Mouse (Mus musculus) testis, adult 2 months (tissue): ENCODE results near the gene Fblim1. TPM values are rescaled to one million over a fixed set of nuclear protein-coding genes. Genes with fewer than 3 reads are reported as not detected.

Experiments
- H3K27ac ChIP-seq: fragments of 200-500 bp; 2 replicates; pipeline ENCODE4 v1.5.1; 2012; ENCODE audit warnings: low read depth, low read length; ENCODE audit not compliant: control insufficient read depth, insufficient read depth
- H3K27me3 ChIP-seq: fragments of 200-500 bp; 2 replicates; pipeline ENCODE4 v1.6.1; 2012; ENCODE audit warnings: mild to moderate bottlenecking, low read length, moderate library complexity; ENCODE audit not compliant: control insufficient read depth, insufficient read depth
- H3K36me3 ChIP-seq: fragments of 200-500 bp; 2 replicates; pipeline ENCODE4 v1.6.1; 2012; ENCODE audit warnings: mild to moderate bottlenecking, low read length; ENCODE audit not compliant: control insufficient read depth, insufficient read depth
- H3K4me1 ChIP-seq: fragments of 200-500 bp; 2 replicates; pipeline ENCODE4 v1.6.1; 2012; ENCODE audit warnings: low read length; ENCODE audit not compliant: control insufficient read depth, insufficient read depth
- H3K4me3 ChIP-seq: fragments of 200-500 bp; 2 replicates; pipeline ENCODE4 v1.5.1; 2012; ENCODE audit warnings: low read depth, mild to moderate bottlenecking, low read length, moderate library complexity, mixed read lengths; ENCODE audit not compliant: control insufficient read depth
- CTCF ChIP-seq: fragments of 200-500 bp; IDR thresholded peaks from 2 replicates; pipeline ENCODE4 v1.5.1; 2012; ENCODE audit warnings: low read depth, mild to moderate bottlenecking, inconsistent platforms, low read length, moderate library complexity; ENCODE audit not compliant: control insufficient read depth, insufficient read depth, insufficient replicate concordance
- POLR2A ChIP-seq: fragments of 200-500 bp; IDR thresholded peaks from 2 replicates; pipeline ENCODE4 v1.6.1; 2012; ENCODE audit warnings: low read depth, mild to moderate bottlenecking, inconsistent platforms, low read length, moderate library complexity; ENCODE audit not compliant: control insufficient read depth
- polyA plus RNA-seq: library from polyadenylated mRNA; depleted of rRNA; stranded (reverse); fragments of >200 nt; gene quantifications from 2 replicates; pipeline ENCODE4 v1.2.3, GENCODE M21; 2012

Fblim1 gene
- polyA plus RNA-seq, 1 experiment, result 3.1 TPM

DNA sequence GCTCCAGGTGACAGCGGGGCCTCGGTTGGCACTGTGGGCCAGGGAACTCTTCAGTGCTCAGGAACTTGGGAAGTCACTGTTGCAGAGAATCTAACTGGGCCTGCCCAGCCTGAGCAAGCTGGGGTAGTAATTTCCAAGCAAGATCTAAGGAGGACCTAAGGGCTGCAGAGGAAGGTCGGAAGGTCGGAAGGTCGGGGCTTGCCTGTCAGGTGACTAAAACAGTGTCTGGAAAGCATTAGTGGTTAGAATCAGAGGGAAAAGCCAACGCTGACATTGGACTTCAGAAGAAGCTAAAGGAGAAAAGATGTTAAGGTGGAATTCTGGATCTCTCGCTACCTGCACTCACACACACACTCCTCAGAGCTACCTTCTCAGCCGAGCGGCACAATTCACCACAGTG lies 30.1 kb upstream of the Fblim1 start:
- Histone ChIP-seq H3K27ac (no peak overlapping the region), H3K4me3 (no peak overlapping the region), H3K27me3 (no peaks in the 10 kb centered on the region), H3K4me1 (peaks cover 11% of the 10 kb centered on the region), H3K36me3 (no peaks in the 10 kb centered on the region; the same call in none of the 2 replicates)
- TF ChIP-seq CTCF (no peak), POLR2A (no peak)

DNA sequence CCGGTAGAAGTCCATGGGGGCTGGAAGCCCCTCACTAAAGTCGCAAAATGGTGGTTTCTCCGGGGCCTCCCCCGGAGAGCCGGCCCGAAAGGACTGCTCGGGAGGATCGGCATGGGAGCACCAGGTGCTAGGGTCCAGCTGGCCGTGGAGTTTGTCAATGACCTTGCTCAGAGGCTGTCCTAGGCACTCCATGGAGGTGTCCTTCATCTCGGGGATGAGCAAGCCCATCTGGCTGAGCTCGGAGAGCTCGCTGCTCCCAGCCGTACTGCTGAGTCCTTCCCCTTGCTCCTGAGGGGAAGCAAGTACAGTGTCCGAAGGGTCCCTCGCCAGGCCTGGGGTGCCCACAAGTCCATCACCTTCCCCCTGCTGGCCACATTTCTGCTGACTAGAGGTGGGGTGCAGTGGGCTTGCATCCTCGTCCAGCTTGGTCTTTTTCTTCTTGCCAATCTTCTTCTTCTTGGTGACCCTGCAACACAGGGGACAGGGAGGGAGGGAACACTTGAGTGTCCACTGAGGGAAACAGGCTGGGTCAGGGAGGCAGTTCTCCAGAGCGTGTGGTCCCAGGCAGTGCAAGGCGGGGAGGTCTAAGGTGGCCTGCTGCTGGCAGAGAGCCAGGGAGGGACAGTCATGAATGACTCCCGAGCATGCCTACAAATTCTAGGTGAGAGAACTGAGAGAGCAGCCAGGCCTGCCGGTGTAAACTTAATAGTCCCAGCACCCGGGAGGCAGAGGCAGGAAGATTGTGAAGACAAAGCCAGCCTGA lies 26.4 kb upstream of the Fblim1 start:
- H3K4me1 ChIP-seq, result peaks cover 22% of the 10 kb centered on the region
- H3K27me3 ChIP-seq, result no peaks in the 10 kb centered on the region
- no peak overlapping the region for H3K4me3 ChIP-seq
- TF ChIP-seq POLR2A (no peak), CTCF (no peak)
- H3K36me3 ChIP-seq, result no peaks in the 10 kb centered on the region; the same call in 1 of the 2 replicates
- no peak overlapping the region for H3K27ac ChIP-seq

DNA sequence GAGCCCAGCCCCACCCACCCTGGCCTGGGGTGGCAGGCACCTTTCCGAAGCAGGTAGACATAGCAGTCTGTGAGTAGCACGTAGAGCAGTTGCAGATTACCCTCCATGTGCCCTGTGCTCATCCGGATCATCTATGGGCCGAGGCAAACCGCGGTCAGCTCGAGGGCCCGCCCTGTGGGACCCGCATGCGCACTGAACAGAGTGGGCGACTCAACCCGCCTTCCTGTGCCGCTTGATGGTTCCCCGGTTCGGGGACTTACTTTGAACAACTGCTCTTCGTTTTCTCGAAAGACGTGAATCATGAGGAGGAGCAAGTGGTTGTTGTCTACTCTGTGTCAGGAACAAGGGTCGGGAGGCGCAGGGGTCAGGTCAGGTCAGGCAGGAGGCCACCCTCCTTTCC lies 25.4 kb upstream of the Fblim1 start:
- no peak overlapping the region for H3K4me3 ChIP-seq
- no peaks in the 10 kb centered on the region; the same call in 1 of the 2 replicates for H3K36me3 ChIP-seq
- peaks cover 22% of the 10 kb centered on the region for H3K4me1 ChIP-seq
- no peaks in the 10 kb centered on the region for H3K27me3 ChIP-seq
- TF ChIP-seq POLR2A, result no peak
- no peak for TF ChIP-seq CTCF
- H3K27ac ChIP-seq, result no peak overlapping the region

DNA sequence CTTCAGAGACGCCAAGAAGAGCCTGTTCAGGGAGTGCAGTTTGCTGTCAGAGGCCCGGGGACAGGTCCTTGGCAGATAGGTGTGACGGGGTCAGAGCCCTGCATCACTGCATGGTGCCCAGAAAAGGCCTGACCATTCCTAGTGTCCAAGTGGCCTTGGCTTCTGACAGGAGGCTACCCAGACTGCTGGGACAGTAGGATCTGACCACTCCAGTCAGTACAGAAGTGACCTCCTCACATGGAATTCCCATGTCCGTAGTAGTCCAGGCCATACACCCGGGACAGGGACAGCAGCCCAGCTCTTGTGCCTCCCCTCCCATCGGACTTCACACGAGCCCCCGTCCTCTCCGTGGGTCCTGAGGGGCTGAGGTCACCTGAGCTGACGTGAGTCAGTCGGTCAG lies 24.1 kb upstream of the Fblim1 start:
- Histone ChIP-seq H3K27ac (no peak overlapping the region), H3K36me3 (no peaks in the 10 kb centered on the region; the same call in 1 of the 2 replicates), H3K4me3 (peak overlapping the region; percentile 12; the same call in 1 of the 2 replicates), H3K27me3 (no peaks in the 10 kb centered on the region), H3K4me1 (peaks cover 22% of the 10 kb centered on the region)
- TF ChIP-seq POLR2A (no peak), CTCF (no peak)

DNA sequence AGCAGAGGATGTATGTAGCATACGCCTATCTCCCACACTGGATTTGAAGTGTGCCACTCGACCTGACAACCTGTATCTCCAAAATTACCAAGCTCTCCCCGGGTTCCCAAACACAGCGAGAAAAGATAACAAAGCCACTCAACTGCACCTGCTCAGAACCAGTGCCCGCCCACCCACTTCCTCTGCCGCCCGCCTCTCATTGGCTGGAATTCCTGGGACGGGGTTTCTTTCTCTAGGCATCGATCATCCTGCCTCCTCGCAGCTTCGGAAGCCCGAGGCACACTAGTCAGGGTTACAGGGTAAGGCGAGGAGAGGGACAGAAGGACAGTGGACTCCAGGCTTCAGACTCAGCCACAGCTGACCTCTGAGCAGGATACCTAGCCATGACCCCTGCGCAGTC lies 22.8 kb upstream of the Fblim1 start:
- peak overlapping the region; percentile 75 for H3K4me3 ChIP-seq
- H3K27ac ChIP-seq, result peak overlapping the region; percentile 55; the same call in 1 of the 2 replicates
- H3K4me1 ChIP-seq, result peaks cover 22% of the 10 kb centered on the region
- H3K36me3 ChIP-seq, result no peaks in the 10 kb centered on the region; the same call in 1 of the 2 replicates
- TF ChIP-seq POLR2A (no peak), CTCF (no peak)
- H3K27me3 ChIP-seq, result no peaks in the 10 kb centered on the region

DNA sequence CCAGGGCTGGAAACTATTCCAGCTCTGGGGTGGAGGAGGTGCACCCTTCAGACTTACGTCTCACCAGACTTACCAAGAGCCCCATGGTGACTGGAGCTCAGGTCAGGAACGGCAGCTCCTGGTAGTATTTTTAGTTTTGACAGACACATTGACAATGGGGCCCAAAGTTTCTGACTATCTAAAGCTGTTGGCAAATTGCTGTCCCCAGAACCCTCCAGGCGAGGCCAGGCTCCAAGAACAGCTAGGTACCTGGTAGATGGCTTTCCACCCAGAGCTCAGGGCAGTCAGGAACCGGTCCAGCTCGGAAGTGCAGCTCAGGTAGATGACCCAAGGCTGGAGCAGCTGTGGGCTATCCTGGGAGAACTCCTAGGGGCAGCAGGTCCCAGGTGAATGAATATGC lies 21.6 kb upstream of the Fblim1 start:
- no peak overlapping the region for H3K27ac ChIP-seq
- no peak overlapping the region; the same call in 1 of the 2 replicates for H3K4me3 ChIP-seq
- TF ChIP-seq POLR2A (no peak), CTCF (no peak)
- H3K4me1 ChIP-seq, result peaks cover 21% of the 10 kb centered on the region
- H3K36me3 ChIP-seq, result no peaks in the 10 kb centered on the region; the same call in 1 of the 2 replicates
- H3K27me3 ChIP-seq, result no peaks in the 10 kb centered on the region

DNA sequence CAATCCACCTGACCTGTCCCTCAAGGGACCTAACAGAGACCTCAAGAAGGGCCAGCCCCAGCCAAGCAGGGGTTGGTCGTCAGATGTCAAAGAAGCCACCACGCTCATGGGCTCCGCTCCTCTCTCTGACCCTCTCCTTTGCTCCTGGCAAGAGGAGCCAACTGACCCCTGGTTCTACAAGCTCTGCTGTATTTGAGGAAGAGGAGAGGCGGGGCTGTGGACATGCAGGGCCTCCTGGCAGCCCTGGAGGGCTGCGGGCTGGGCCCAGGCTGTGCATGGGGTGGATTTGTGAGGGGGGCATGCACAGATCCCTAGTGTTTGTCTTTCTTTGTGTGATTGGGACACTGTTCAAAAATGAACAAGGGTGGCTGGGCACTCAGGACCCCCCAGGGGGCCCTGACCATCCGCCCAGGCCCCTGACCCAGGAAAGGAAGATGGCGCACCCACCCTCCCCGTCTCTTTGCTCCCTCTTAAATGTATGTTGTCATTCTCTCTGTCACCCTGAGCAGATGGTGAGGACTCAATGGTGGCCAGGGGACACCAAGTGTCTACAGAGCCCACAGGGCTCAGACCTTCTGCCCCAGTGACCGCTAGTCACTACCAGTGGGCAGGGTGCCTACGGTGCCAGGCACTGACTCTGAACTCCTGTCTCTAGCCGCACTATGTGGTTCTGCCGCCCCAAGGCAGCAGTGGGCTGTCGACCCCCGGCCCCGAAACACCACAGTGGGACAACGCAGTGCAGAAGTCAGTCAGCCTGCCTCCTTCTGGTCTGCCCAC lies 20.1 kb upstream of the Fblim1 start:
- TF ChIP-seq POLR2A (no peak), CTCF (no peak)
- H3K36me3 ChIP-seq, result no peaks in the 10 kb centered on the region; the same call in 1 of the 2 replicates
- no peak overlapping the region for H3K4me3 ChIP-seq
- peaks cover 11% of the 10 kb centered on the region for H3K4me1 ChIP-seq
- no peak overlapping the region for H3K27ac ChIP-seq
- H3K27me3 ChIP-seq, result no peaks in the 10 kb centered on the region
